ENCODE assay signal across 20 mouse cellular contexts in the genomic region with DNA sequence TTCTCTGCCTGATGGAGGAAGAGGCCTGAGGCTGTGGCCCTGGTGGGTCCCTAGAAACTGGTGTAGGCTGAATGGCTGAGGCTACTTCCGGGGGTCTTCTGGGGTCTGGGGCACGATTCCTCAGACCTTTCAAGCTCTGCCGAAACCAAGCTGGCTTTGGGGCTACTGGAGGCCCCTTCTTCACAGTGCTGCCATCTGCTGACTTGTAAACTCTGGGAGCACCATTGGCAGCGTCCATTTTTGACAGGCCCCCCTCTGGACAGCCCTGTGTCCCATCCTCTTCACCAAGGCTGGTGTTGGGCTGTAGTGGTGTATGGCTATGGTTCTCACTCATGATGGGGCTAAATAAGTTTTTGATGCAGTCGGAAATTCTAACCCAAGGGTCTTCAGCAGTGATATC. TPM values are rescaled to one million over a fixed set of nuclear protein-coding genes. Genes with fewer than 3 reads are reported as not detected.
A peak's percentile ranks its signal among the peaks of the same experiment; 100 is the strongest.
DNase-seq lines count a peak whose midpoint lies in the region; ATAC-seq and TF ChIP-seq lines count a peak whose summit lies in the region.
"Had no signal": no experiment of that assay in that cellular context is flagged by ENCODE, and none has a peak within 500 bp of the region (broad histone marks: within the 10 kb centered on the region; RNA-seq: fewer than 3 reads in every experiment).

No protein-coding gene starts in this region.

- ATAC-seq in kidney, postnatal 0 days (replicated peaks; ENCODE audit: low FRiP score, low read depth), result no peak
- ATAC-seq in liver, postnatal 0 days, result no peak
- ATAC-seq in activated CD4-positive, CD25-positive, alpha-beta regulatory T cell, adult 4 months, result no peak
- ATAC-seq: forebrain, embryonic 16.5 days had no signal

- H3K9me3 ChIP-seq in kidney, postnatal 0 days (replicated peaks; ENCODE audit: low read length), result no peaks in the 10 kb centered on the region
- H3K9me3 ChIP-seq in liver, postnatal 0 days (ENCODE audit: low read length), result no peaks in the 10 kb centered on the region; the same call in 1 of the 2 replicates
- H3K9me3 ChIP-seq: hindbrain, embryonic 15.5 days; limb, embryonic 13.5 days had no signal

- no peaks in the 10 kb centered on the region for H3K4me1 ChIP-seq in kidney, postnatal 0 days (replicated peaks; ENCODE audit: insufficient read depth, low read length)
- H3K4me1 ChIP-seq in liver, postnatal 0 days (ENCODE audit: insufficient read depth), result peaks cover 38% of the 10 kb centered on the region
- H3K4me1 ChIP-seq: hindbrain, embryonic 15.5 days; limb, embryonic 13.5 days had no signal

- H3K4me2 ChIP-seq in kidney, postnatal 0 days (ENCODE audit: low read length), result no peak overlapping the region
- peak overlapping the region; percentile 54 for H3K4me2 ChIP-seq in liver, postnatal 0 days (ENCODE audit: low read depth, low read length)
- H3K4me2 ChIP-seq: hindbrain, embryonic 15.5 days; limb, embryonic 13.5 days; midbrain, embryonic 11.5 days had no signal

- H3K36me3 ChIP-seq in kidney, postnatal 0 days (ENCODE audit: insufficient read depth, low read length), result no peaks in the 10 kb centered on the region
- H3K36me3 ChIP-seq in liver, postnatal 0 days (replicated peaks; ENCODE audit: insufficient read depth, low read length), result peaks cover 19% of the 10 kb centered on the region
- H3K36me3 ChIP-seq: hindbrain, embryonic 15.5 days; limb, embryonic 13.5 days had no signal

- DNase-seq in kidney, postnatal 0 days (ENCODE audit: low spot score), result no peak
- no peak for DNase-seq in kidney, postnatal 4 days
- peak; percentile 37 to 42 for DNase-seq in thymus, postnatal 36 days
- DNase-seq in thymus, postnatal 4 days, result no peak
- DNase-seq in liver, postnatal 0 days, result no peak
- DNase-seq in gastrocnemius, postnatal 25 days, result no peak
- DNase-seq: adrenal gland, postnatal 25 days; cerebellum, adult 11 months; cerebellum, adult 9-11 months; gastrocnemius, postnatal 36 days; kidney, adult 9 months; kidney, postnatal 25 days; layer of hippocampus, adult 9-11 months; lung, adult 2 months; lung, postnatal 14 days had no signal

- 90% methylated on average over 5 of the region's 5 CpGs for WGBS in kidney, postnatal 0 days
- 62% methylated on average over 5 of the region's 5 CpGs for WGBS in liver, postnatal 0 days (ENCODE audit: insufficient replicate concordance)

- TF ChIP-seq CTCF in kidney, postnatal 0 days (IDR thresholded peaks at IDR 0.05; ENCODE audit: low read depth), result peak; percentile 15; the same call in 1 of the 2 replicates
- no peak for TF ChIP-seq CTCF in liver, postnatal 0 days (IDR thresholded peaks at IDR 0.05; ENCODE audit: low read depth)

- H3K27ac ChIP-seq in kidney, postnatal 0 days, result no peak overlapping the region
- H3K27ac ChIP-seq in liver, postnatal 0 days (ENCODE audit: low read depth), result peak overlapping the region; percentile 67
- H3K27ac ChIP-seq: hindbrain, embryonic 15.5 days; limb, embryonic 13.5 days had no signal

- H3K27me3 ChIP-seq in kidney, postnatal 0 days (ENCODE audit: insufficient read depth, low read length), result no peaks in the 10 kb centered on the region
- H3K27me3 ChIP-seq in liver, postnatal 0 days (ENCODE audit: insufficient read depth, low read length), result no peaks in the 10 kb centered on the region
- H3K27me3 ChIP-seq: hindbrain, embryonic 15.5 days; limb, embryonic 13.5 days had no signal

- H3K4me3 ChIP-seq in kidney, postnatal 0 days (replicated peaks; ENCODE audit: low read depth, low read length), result no peak overlapping the region
- 0 out of 2 replicates have a peak overlapping the region, but pooled peaks have one; percentile 11 for H3K4me3 ChIP-seq in liver, postnatal 0 days (ENCODE audit: low read depth, low read length)
- H3K4me3 ChIP-seq: hindbrain, embryonic 15.5 days; limb, embryonic 13.5 days had no signal

- H3K9ac ChIP-seq in kidney, postnatal 0 days (ENCODE audit: low read depth, low read length), result no peak overlapping the region
- H3K9ac ChIP-seq in liver, postnatal 0 days (replicated peaks), result no peak overlapping the region
- H3K9ac ChIP-seq: hindbrain, embryonic 15.5 days; limb, embryonic 13.5 days had no signal

- TF ChIP-seq EP300 in liver, postnatal 0 days (IDR thresholded peaks at IDR 0.05; ENCODE audit: low read depth), result no peak

RNA-seq across cellular contexts. Expression of a gene that starts 20.7 kb away (rescaled TPM):
- 45.9 and 51.2 TPM in 2 replicates for polyA plus RNA-seq in kidney, postnatal 0 days (2015; fragmentation: Nextera tagmentation; extraction: Ambion mirVana)
- polyA plus RNA-seq in liver, postnatal 0 days (2015; fragmentation: Nextera tagmentation; extraction: Ambion mirVana), result 61.4 and 63.2 TPM in 2 replicates
- 1 to 10 TPM; 4.7 to 5.3 TPM for total RNA-seq in gastrocnemius, postnatal 25 days (2021)
- 10 to 100 TPM; 28.6 to 36.1 TPM for polyA plus RNA-seq in activated CD4-positive, CD25-positive, alpha-beta regulatory T cell, adult 4 months (2017; shearing (Covaris generic))

Comparison
In these comparisons a context has a peak if more than half of its experiments do, and no peak if none do; other contexts are left out.
1. DNase-seq: peak in thymus, postnatal 36 days (2 of 2); none in kidney, postnatal 0 days (single experiment), kidney, postnatal 4 days (0 of 2), thymus, postnatal 4 days (single experiment), liver, postnatal 0 days (single experiment) and gastrocnemius, postnatal 25 days (single experiment).